Mouse (Mus musculus): Measurements from ENCODE around the gene Ccn2.

GRCm38 (mm10) chr10:24591741-24592140 is 3.5 kb upstream of the Ccn2 start:
- TF ChIP-seq CTCF (IDR thresholded peaks at IDR 0.05; ENCODE audit: low read depth, low read length) (no peak), POLR2A (IDR thresholded peaks at IDR 0.05; ENCODE audit: borderline replicate concordance, low read depth, low read length) (no peak)
